Mouse (Mus musculus): ENCODE results near the gene Rft1. TPM values are rescaled to one million over a fixed set of nuclear protein-coding genes. Genes with fewer than 3 reads are reported as not detected.

Rft1 gene
- polyA plus RNA-seq, 1 experiment from 2014 or later = 14.0 TPM

GRCm38 (mm10) chr14:30719514-30719913 lies 65.4 kb downstream of the Rft1 start:
- H3K27me3 ChIP-seq (ENCODE audit: insufficient read depth, low read length) = no peaks in the 10 kb centered on the region
- no peaks in the 10 kb centered on the region for H3K9me3 ChIP-seq (replicated peaks; ENCODE audit: low read length)
- no peaks in the 10 kb centered on the region for H3K4me1 ChIP-seq (replicated peaks; ENCODE audit: insufficient read depth, low read length)
- no peak for ATAC-seq (replicated peaks; ENCODE audit: low FRiP score, low read depth)
- DNase-seq (ENCODE audit: low spot score) = no peak
- H3K27ac ChIP-seq = no peak overlapping the region
- TF ChIP-seq CTCF (IDR thresholded peaks at IDR 0.05; ENCODE audit: low read depth) = no peak
- H3K36me3 ChIP-seq (ENCODE audit: insufficient read depth, low read length) = no peaks in the 10 kb centered on the region
- 83% methylated on average over 1 of the region's 1 CpGs for WGBS
- no peak overlapping the region for H3K4me2 ChIP-seq (ENCODE audit: low read length)
- no peak overlapping the region for H3K4me3 ChIP-seq (replicated peaks; ENCODE audit: low read depth, low read length)
- no peak overlapping the region for H3K9ac ChIP-seq (ENCODE audit: low read depth, low read length)

GRCm38 (mm10) chr14:30721850-30722249 lies 67.7 kb downstream of the Rft1 start:
- DNase-seq (ENCODE audit: low spot score) = no peak
- Histone ChIP-seq H3K9me3 (replicated peaks; ENCODE audit: low read length) (no peaks in the 10 kb centered on the region), H3K4me1 (replicated peaks; ENCODE audit: insufficient read depth, low read length) (no peaks in the 10 kb centered on the region), H3K4me2 (ENCODE audit: low read length) (no peak overlapping the region), H3K4me3 (replicated peaks; ENCODE audit: low read depth, low read length) (no peak overlapping the region), H3K27ac (no peak overlapping the region), H3K27me3 (ENCODE audit: insufficient read depth, low read length) (no peaks in the 10 kb centered on the region), H3K36me3 (ENCODE audit: insufficient read depth, low read length) (no peaks in the 10 kb centered on the region), H3K9ac (ENCODE audit: low read depth, low read length) (no peak overlapping the region)
- no peak for ATAC-seq (replicated peaks; ENCODE audit: low FRiP score, low read depth)
- 77% methylated on average over 1 of the region's 1 CpGs for WGBS
- TF ChIP-seq CTCF (IDR thresholded peaks at IDR 0.05; ENCODE audit: low read depth) = no peak

- no peaks in the 10 kb centered on the region for H3K36me3 ChIP-seq (ENCODE audit: insufficient read depth, low read length)
- no peak overlapping the region for H3K27ac ChIP-seq
- DNase-seq (ENCODE audit: low spot score) = no peak
- H3K4me1 ChIP-seq (replicated peaks; ENCODE audit: insufficient read depth, low read length) = no peaks in the 10 kb centered on the region
- no peak for TF ChIP-seq CTCF (IDR thresholded peaks at IDR 0.05; ENCODE audit: low read depth)
- WGBS = 70% methylated on average over 5 of the region's 5 CpGs
- no peaks in the 10 kb centered on the region for H3K27me3 ChIP-seq (ENCODE audit: insufficient read depth, low read length)
- no peak overlapping the region for H3K4me3 ChIP-seq (replicated peaks; ENCODE audit: low read depth, low read length)
- no peak for ATAC-seq (replicated peaks; ENCODE audit: low FRiP score, low read depth)
- no peak overlapping the region for H3K4me2 ChIP-seq (ENCODE audit: low read length)
- no peaks in the 10 kb centered on the region for H3K9me3 ChIP-seq (replicated peaks; ENCODE audit: low read length)
- H3K9ac ChIP-seq (ENCODE audit: low read depth, low read length) = no peak overlapping the region
Observed at GRCm38 (mm10) chr14:30722406-30722805, 68.2 kb downstream of the Rft1 start.

GRCm38 (mm10) chr14:30731896-30732295 lies 77.7 kb downstream of the Rft1 start:
- Histone ChIP-seq H3K9ac (ENCODE audit: low read depth, low read length) (no peak overlapping the region), H3K36me3 (ENCODE audit: insufficient read depth, low read length) (no peaks in the 10 kb centered on the region), H3K4me1 (replicated peaks; ENCODE audit: insufficient read depth, low read length) (no peaks in the 10 kb centered on the region), H3K27me3 (ENCODE audit: insufficient read depth, low read length) (no peaks in the 10 kb centered on the region), H3K27ac (no peak overlapping the region), H3K4me2 (ENCODE audit: low read length) (no peak overlapping the region), H3K4me3 (replicated peaks; ENCODE audit: low read depth, low read length) (no peak overlapping the region), H3K9me3 (replicated peaks; ENCODE audit: low read length) (no peaks in the 10 kb centered on the region)
- DNase-seq (ENCODE audit: low spot score) (peak; percentile 40), ATAC-seq (replicated peaks; ENCODE audit: low FRiP score, low read depth) (no peak)
- no peak for TF ChIP-seq CTCF (IDR thresholded peaks at IDR 0.05; ENCODE audit: low read depth)
- 70% methylated on average over 3 of the region's 3 CpGs for WGBS

- no peak overlapping the region for H3K4me3 ChIP-seq (replicated peaks; ENCODE audit: low read depth, low read length)
- no peak overlapping the region for H3K27ac ChIP-seq
- no peak for TF ChIP-seq CTCF (IDR thresholded peaks at IDR 0.05; ENCODE audit: low read depth)
- H3K4me2 ChIP-seq (ENCODE audit: low read length) = no peak overlapping the region
- no peaks in the 10 kb centered on the region for H3K27me3 ChIP-seq (ENCODE audit: insufficient read depth, low read length)
- no peaks in the 10 kb centered on the region for H3K36me3 ChIP-seq (ENCODE audit: insufficient read depth, low read length)
- DNase-seq (ENCODE audit: low spot score) = no peak
- H3K4me1 ChIP-seq (replicated peaks; ENCODE audit: insufficient read depth, low read length) = no peaks in the 10 kb centered on the region
- WGBS = 96% methylated on average over 5 of the region's 5 CpGs
- ATAC-seq (replicated peaks; ENCODE audit: low FRiP score, low read depth) = no peak
- no peak overlapping the region for H3K9ac ChIP-seq (ENCODE audit: low read depth, low read length)
- H3K9me3 ChIP-seq (replicated peaks; ENCODE audit: low read length) = no peaks in the 10 kb centered on the region
Observed at GRCm38 (mm10) chr14:30734665-30735064, 80.5 kb downstream of the Rft1 start.

GRCm38 (mm10) chr14:30735810-30736209 lies 81.7 kb downstream of the Rft1 start:
- no peak for TF ChIP-seq CTCF (IDR thresholded peaks at IDR 0.05; ENCODE audit: low read depth)
- Histone ChIP-seq H3K9ac (ENCODE audit: low read depth, low read length) (no peak overlapping the region), H3K27me3 (ENCODE audit: insufficient read depth, low read length) (no peaks in the 10 kb centered on the region), H3K9me3 (replicated peaks; ENCODE audit: low read length) (no peaks in the 10 kb centered on the region), H3K27ac (no peak overlapping the region), H3K4me3 (replicated peaks; ENCODE audit: low read depth, low read length) (no peak overlapping the region), H3K4me1 (replicated peaks; ENCODE audit: insufficient read depth, low read length) (no peaks in the 10 kb centered on the region), H3K4me2 (ENCODE audit: low read length) (no peak overlapping the region), H3K36me3 (ENCODE audit: insufficient read depth, low read length) (no peaks in the 10 kb centered on the region)
- ATAC-seq (replicated peaks; ENCODE audit: low FRiP score, low read depth) = no peak
- no peak for DNase-seq (ENCODE audit: low spot score)
- 30% methylated on average over 3 of the region's 3 CpGs for WGBS

GRCm38 (mm10) chr14:30736413-30736812 lies 82.3 kb downstream of the Rft1 start:
- Histone ChIP-seq H3K36me3 (ENCODE audit: insufficient read depth, low read length) (no peaks in the 10 kb centered on the region), H3K4me3 (replicated peaks; ENCODE audit: low read depth, low read length) (no peak overlapping the region), H3K27ac (no peak overlapping the region), H3K9me3 (replicated peaks; ENCODE audit: low read length) (no peaks in the 10 kb centered on the region), H3K27me3 (ENCODE audit: insufficient read depth, low read length) (no peaks in the 10 kb centered on the region), H3K9ac (ENCODE audit: low read depth, low read length) (no peak overlapping the region), H3K4me2 (ENCODE audit: low read length) (no peak overlapping the region), H3K4me1 (replicated peaks; ENCODE audit: insufficient read depth, low read length) (no peaks in the 10 kb centered on the region)
- ATAC-seq (replicated peaks; ENCODE audit: low FRiP score, low read depth) (no peak), DNase-seq (ENCODE audit: low spot score) (no peak)
- TF ChIP-seq CTCF (IDR thresholded peaks at IDR 0.05; ENCODE audit: low read depth) = no peak
- WGBS = 76% methylated on average over 1 of the region's 1 CpGs

Other genes with a start within 250 kb of the Rft1 start
- 10.9 and 11.4 TPM in 2 replicates for gene Dcp1a, start 174.8 kb upstream of the Rft1 start, polyA plus RNA-seq (2015; fragmentation: Nextera tagmentation; extraction: Ambion mirVana)
- 2.8 and 3.0 TPM in 2 replicates for gene Cacna1d, start 162.9 kb upstream of the Rft1 start, polyA plus RNA-seq (2015; fragmentation: Nextera tagmentation; extraction: Ambion mirVana)
- gene Tkt, start 106.0 kb upstream of the Rft1 start, polyA plus RNA-seq (2015; fragmentation: Nextera tagmentation; extraction: Ambion mirVana) = 238 and 253 TPM in 2 replicates
- 44.9 and 46.9 TPM in 2 replicates for gene Prkcd, start 28.1 kb upstream of the Rft1 start, polyA plus RNA-seq (2015; fragmentation: Nextera tagmentation; extraction: Ambion mirVana)
- 10.9 and 12.0 TPM in 2 replicates for gene Sfmbt1, start 60.5 kb downstream of the Rft1 start, polyA plus RNA-seq (2015; fragmentation: Nextera tagmentation; extraction: Ambion mirVana)
- gene Tmem110, start 171.2 kb downstream of the Rft1 start, polyA plus RNA-seq (2015; fragmentation: Nextera tagmentation; extraction: Ambion mirVana) = 22.6 and 23.4 TPM in 2 replicates
- gene Mustn1, start 224.8 kb downstream of the Rft1 start, polyA plus RNA-seq (2015; fragmentation: Nextera tagmentation; extraction: Ambion mirVana) = 6.6 and 8.1 TPM in 2 replicates
- gene Itih4, start 232.1 kb downstream of the Rft1 start, polyA plus RNA-seq (2015; fragmentation: Nextera tagmentation; extraction: Ambion mirVana) = 0.17 and 0.26 TPM in 2 replicates

Data from kidney, postnatal 0 days (tissue).